Mouse (Mus musculus): Measurements from ENCODE around the gene Zfp976.
"Not testable (repeated sequence)": the region's sequence is repeated elsewhere in the genome, so short reads cannot be mapped to it uniquely, and the experiment has no call there.

DNA sequence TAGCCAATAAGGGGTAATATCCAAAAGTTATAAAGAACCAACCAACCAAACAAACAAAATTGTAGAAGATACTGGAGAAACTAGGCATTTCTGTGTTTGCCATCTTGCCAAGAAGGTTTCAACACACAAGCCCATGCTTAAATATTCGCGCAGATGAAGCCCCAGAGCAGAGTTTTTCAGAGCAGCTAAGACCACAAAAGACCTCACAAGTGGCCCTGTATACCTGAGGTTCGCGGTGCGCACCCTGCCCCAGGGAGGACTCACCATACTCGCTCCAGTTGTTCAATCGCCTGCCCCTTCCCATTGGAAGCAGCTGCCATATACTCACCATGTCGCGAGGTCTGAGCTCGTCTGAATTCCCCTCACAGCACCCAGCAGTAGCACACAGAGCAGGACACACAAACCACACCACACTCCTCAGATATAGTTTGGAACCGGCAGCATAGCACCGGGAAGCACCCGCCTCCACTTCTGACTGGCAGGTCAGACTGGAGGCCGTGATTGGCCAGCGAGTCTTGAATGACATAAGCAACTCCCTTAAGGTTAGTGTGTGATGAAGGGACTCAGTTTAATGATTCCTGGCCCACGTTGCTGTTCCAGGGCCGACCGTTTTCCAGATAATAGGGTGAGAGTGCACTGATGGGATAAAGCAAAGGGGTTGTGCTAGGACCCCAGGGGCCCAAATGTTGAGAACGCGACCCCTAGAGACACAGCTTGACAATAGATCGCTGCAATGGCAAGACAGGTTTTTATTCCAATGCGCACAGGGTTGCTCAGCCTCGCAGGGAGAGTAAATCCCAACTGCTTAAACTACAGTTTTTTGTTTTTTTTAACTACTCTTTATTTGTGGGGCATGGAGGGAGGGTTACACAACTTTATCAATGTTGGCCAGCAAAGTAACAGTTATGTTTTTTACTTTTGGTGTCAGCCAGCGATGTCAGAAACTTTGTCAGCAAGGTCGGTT, at the start of gene Zfp976:
- not testable (repeated sequence) for TF ChIP-seq CTCF (IDR thresholded peaks at IDR 0.05; ENCODE audit: borderline replicate concordance, extremely low read depth, insufficient read depth, insufficient read length); POLR2A (IDR thresholded peaks at IDR 0.05; ENCODE audit: borderline replicate concordance, extremely low read depth, insufficient read depth, insufficient read length, poor library complexity, severe bottlenecking)

All from brain, embryonic 14.5 days (tissue).